Mouse (Mus musculus) liver, embryonic 13.5 days (tissue): Measurements from ENCODE around the gene Zfp639. TPM values are rescaled to one million over a fixed set of nuclear protein-coding genes. Genes with fewer than 3 reads are reported as not detected.

Source experiments
- ATAC-seq: fragments of 200-750 bp; cut with Nextera tagmentation; 2 replicates; pipeline ENCODE4 v1.8.0; 2017; ENCODE audit warnings: low read depth, mild to moderate bottlenecking, moderate number of reproducible peaks, moderate library complexity
- DNase-seq: peaks from one replicate; pipeline ENCODE4 v3.0.0; 2022
- H3K27ac ChIP-seq: fragments of 300-500 bp; sonication (generic); 2 replicates; pipeline ENCODE4 v1.5.1; 2015; ENCODE audit warnings: moderate library complexity, mild to moderate bottlenecking, inconsistent platforms
- H3K27me3 ChIP-seq: fragments of 300-500 bp; sonication (generic); 2 replicates; pipeline ENCODE4 v1.6.1; 2015; ENCODE audit warnings: mild to moderate bottlenecking, inconsistent platforms
- H3K36me3 ChIP-seq: fragments of 300-500 bp; sonication (generic); 2 replicates; pipeline ENCODE4 v1.6.1; 2015; ENCODE audit warnings: mild to moderate bottlenecking, inconsistent platforms
- H3K4me1 ChIP-seq: fragments of 300-500 bp; sonication (generic); replicated peaks from 2 replicates; pipeline ENCODE4 v1.6.1; 2015; ENCODE audit warnings: inconsistent platforms
- H3K4me2 ChIP-seq: fragments of 300-500 bp; sonication (generic); 2 replicates; pipeline ENCODE4 v1.6.1; 2015; ENCODE audit warnings: inconsistent platforms, mild to moderate bottlenecking, moderate library complexity
- H3K4me3 ChIP-seq: fragments of 300-500 bp; sonication (generic); replicated peaks from 2 replicates; pipeline ENCODE4 v1.5.1; 2015; ENCODE audit warnings: mild to moderate bottlenecking, inconsistent platforms
- H3K9ac ChIP-seq: fragments of 300-500 bp; sonication (generic); 2 replicates; pipeline ENCODE4 v1.6.1; 2015; ENCODE audit warnings: mild to moderate bottlenecking, inconsistent platforms
- H3K9me3 ChIP-seq: fragments of 300-500 bp; sonication (generic); replicated peaks from 2 replicates; pipeline ENCODE4 v1.6.1; 2016; ENCODE audit warnings: inconsistent platforms
- WGBS: fragments of 180-500 bp; shearing (Covaris S2); methylation state at CpG from one replicate; pipeline ENCODE4 v1.1.7; 2015; ENCODE audit not compliant: insufficient replicate concordance; 5-methylcytosine and 5-hydroxymethylcytosine counted together
- polyA plus RNA-seq: library from polyadenylated mRNA; unstranded; fragments of >200 nt; fragmentation: Nextera tagmentation; extraction: Ambion mirVana; gene quantifications from 2 replicates; pipeline ENCODE4 v1.2.1, GENCODE M21; 2015

Zfp639 gene
- polyA plus RNA-seq, 1 experiment from 2014 or later: 21.5 TPM

DNA sequence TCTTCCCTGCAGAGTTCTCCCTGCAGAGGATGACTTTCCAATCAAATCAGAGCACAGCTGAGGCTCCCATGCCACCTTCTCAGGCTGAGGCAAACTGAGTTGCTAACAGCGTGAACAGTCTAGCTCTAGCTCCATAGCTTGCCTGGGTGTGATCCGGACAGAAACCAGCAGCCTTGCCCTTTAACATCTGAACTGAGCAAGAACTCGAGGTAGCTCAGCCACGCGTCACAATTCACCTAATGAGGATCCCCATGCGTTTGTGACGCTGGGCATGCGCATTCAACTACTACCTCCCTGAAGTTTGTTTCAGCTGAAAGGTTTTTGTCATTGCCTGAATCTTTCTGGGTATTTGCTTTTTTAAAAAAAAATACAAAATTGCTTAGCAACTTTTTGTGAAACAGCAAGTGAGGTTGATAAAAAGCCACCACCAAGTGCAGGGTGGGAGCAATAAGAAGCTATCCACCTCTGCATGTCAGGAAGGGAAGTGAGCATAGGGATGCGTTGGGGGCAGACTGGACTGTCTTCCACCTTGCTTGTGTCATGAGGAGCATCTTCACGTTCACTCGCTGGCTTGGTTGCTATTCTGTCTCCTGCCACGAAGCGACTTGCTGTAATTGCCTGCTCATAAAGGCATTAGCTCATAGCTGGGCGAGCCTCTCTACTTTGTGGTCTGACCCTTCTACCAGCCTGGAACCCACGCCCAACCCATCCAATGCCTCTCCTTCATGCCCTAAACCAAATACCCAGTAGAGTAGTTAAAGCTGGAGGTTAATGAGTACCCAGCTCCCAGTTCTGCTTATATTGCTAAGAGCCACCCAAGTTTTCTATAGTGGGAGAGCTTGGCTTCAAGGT, 19.8 kb upstream of the Zfp639 start:
- ATAC-seq (no peak), DNase-seq (no peak)
- Histone ChIP-seq H3K27me3 (no peaks in the 10 kb centered on the region), H3K4me1 (no peaks in the 10 kb centered on the region), H3K4me2 (no peak overlapping the region), H3K27ac (no peak overlapping the region), H3K4me3 (no peak overlapping the region), H3K9ac (no peak overlapping the region), H3K9me3 (no peaks in the 10 kb centered on the region), H3K36me3 (no peaks in the 10 kb centered on the region)
- 67% methylated on average over 15 of the region's 15 CpGs for WGBS

DNA sequence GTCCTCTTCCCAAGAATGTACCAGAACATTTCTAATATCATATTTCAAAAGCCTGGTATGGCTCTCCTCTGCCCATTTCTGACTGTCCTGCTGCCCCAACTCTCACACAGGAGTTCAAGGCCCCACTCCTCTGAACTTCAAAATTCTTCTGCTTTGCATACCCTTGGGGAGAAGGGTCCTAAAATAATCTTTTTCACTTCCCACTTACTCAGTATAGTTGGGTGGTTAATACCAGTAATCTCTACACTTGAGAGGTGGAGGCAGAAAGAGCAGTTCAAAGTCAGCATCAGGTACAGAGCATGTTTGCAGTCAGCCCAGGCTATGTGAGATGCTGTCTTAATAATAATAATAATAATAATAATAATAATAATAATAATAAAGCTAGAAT, 19.1 kb upstream of the Zfp639 start:
- H3K9ac ChIP-seq: no peak overlapping the region
- H3K27me3 ChIP-seq: no peaks in the 10 kb centered on the region

DNA sequence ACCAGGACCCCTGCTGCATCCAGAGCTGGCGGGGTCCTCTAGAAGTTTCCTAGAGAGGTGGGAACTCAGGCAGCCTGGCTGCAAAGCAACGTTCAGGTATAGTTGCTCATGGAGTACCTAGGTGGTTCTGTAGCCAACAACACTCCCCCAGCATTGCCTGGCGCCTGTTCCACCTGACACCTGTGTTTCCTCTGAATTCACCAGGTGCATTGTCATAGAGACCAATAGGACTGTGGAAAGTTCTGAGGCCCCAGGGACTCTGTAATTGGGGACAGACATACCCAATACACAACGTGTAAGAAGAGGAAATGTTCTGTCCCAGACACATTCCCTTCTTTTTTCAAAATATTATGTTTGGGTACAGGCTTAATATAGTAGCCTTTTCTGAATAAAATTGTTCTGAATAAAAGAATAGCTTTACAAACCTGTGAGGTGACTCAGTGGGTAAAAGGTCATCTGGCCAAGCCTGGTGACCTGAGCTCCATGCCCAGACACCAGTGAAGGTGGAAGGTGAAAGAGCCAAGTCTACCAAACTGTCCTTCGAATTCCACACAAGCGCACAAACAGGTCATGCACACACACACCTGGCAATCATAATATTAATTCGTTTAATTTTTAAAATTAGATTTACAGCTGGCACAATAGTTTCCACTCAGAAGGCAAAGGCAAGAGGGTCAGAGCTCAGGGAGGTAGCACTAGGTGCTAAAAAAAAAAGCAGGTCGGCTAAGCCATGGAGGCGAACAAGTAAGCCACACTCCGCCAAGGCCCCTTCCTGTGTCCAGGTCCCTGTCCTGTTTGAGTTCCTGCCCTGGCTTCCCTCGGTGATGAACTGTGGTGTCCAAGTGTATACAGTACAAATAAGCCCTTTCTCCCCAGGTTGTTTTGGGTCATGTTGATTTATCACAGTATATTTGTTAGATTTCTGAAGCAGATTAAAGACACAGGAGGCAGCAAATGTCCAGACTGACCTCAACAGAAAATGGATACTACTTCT, 17.7 kb upstream of the Zfp639 start, which contains the start of gene Kcnmb3:
TSS of gene Kcnmb3 (minus strand) at position 135 of the 994 bp plus-strand sequence.
- H3K9ac ChIP-seq: no peak within 1 kb of the TSS
- no peaks in the 10 kb centered on the region for H3K4me1 ChIP-seq
- H3K4me3 ChIP-seq: no peak within 1 kb of the TSS
- H3K9me3 ChIP-seq: no peaks in the 10 kb centered on the region
- no peak within 1 kb of the TSS for H3K27ac ChIP-seq
- H3K4me2 ChIP-seq: no peak within 1 kb of the TSS
- no peaks in the 10 kb centered on the region for H3K27me3 ChIP-seq
- 61% methylated on average over 11 of the region's 11 CpGs for WGBS
- no peak for ATAC-seq
- no peak for DNase-seq
- H3K36me3 ChIP-seq: no peaks in the 10 kb centered on the region

More for the DNA sequence above, 19.1 kb upstream of the Zfp639 start:
- no peak for ATAC-seq
- Histone ChIP-seq H3K27ac (no peak overlapping the region), H3K9me3 (no peaks in the 10 kb centered on the region), H3K4me1 (no peaks in the 10 kb centered on the region), H3K4me3 (no peak overlapping the region), H3K36me3 (no peaks in the 10 kb centered on the region), H3K4me2 (no peak overlapping the region)
- DNase-seq: no peak

DNA sequence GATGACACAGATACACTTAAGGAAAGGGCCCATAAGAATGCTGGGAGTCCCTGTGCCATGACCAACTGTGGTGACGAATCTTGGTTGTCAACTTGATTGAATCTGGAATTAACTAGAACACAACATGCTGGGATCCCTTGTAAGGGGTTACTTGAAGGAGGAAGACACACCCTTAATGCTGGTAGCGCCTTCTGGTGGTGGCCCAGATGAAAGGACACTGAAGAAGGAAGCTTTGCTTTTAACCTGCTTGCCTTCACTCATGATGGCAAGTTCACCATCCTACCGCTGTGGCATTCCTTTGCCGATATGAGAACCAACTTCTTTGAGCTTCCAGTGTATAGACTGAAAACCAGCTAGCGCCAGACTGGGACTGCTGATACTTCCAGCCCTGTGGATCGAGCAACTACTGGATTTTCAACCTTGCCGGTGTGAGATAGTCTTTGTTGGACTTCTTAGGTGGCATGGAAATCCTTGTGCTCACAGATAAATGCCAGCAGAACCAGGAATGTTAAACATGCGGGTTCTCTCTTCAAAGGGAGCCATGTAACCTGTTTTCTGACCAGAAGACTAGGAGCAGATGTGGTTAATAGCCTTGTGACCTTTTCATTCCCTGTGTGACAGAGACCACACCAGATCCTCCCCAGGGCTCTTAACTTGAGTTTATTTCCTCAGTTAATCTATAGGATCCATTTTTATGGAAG, 15.5 kb upstream of the Zfp639 start:
- 65% methylated on average over 8 of the region's 8 CpGs for WGBS
- H3K4me2 ChIP-seq: no peak overlapping the region
- DNase-seq (no peak), ATAC-seq (no peak)
- H3K36me3 ChIP-seq: no peaks in the 10 kb centered on the region
- H3K9me3 ChIP-seq: no peaks in the 10 kb centered on the region
- H3K4me3 ChIP-seq: no peak overlapping the region
- H3K4me1 ChIP-seq: no peaks in the 10 kb centered on the region
- no peaks in the 10 kb centered on the region for H3K27me3 ChIP-seq
- no peak overlapping the region for H3K27ac ChIP-seq
- no peak overlapping the region for H3K9ac ChIP-seq

DNA sequence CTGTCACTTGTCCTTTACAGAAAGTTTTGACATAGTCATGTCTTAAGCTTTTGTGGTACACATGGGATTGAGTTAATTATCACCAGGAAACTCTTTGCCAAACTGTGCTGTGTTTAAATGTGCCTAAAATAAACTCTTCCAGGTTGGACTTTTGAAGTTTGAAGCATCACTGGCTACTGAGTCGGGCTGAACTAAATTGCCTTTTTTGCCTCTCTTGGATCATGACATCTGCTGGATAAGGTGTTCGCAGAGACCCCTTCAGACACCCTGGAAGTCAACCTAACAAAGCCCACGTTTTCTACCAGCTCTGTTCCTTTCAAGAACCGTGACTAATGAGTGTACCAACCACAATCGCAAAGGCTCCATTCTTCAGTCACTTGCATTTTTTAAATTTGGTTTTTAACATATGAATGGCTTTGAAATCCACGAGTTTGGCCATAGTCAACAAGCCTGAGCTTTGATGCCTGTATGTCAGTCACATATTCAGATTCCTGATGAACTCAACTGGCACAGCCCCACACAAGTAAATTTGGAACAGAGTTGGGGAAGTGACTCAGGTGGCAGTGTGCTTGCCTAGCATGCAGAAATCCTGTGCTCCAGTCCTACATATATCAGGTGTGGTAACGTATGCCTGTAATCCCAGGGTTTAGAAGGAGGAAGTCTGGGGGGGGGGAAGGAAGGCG, 14.8 kb upstream of the Zfp639 start:
- H3K4me1 ChIP-seq: no peaks in the 10 kb centered on the region
- H3K27ac ChIP-seq: no peak overlapping the region
- ATAC-seq (no peak), DNase-seq (no peak)
- no peak overlapping the region for H3K4me2 ChIP-seq
- no peaks in the 10 kb centered on the region for H3K9me3 ChIP-seq
- H3K36me3 ChIP-seq: no peaks in the 10 kb centered on the region
- 48% methylated on average over 8 of the region's 8 CpGs for WGBS
- H3K27me3 ChIP-seq: no peaks in the 10 kb centered on the region
- H3K4me3 ChIP-seq: no peak overlapping the region
- no peak overlapping the region for H3K9ac ChIP-seq

DNA sequence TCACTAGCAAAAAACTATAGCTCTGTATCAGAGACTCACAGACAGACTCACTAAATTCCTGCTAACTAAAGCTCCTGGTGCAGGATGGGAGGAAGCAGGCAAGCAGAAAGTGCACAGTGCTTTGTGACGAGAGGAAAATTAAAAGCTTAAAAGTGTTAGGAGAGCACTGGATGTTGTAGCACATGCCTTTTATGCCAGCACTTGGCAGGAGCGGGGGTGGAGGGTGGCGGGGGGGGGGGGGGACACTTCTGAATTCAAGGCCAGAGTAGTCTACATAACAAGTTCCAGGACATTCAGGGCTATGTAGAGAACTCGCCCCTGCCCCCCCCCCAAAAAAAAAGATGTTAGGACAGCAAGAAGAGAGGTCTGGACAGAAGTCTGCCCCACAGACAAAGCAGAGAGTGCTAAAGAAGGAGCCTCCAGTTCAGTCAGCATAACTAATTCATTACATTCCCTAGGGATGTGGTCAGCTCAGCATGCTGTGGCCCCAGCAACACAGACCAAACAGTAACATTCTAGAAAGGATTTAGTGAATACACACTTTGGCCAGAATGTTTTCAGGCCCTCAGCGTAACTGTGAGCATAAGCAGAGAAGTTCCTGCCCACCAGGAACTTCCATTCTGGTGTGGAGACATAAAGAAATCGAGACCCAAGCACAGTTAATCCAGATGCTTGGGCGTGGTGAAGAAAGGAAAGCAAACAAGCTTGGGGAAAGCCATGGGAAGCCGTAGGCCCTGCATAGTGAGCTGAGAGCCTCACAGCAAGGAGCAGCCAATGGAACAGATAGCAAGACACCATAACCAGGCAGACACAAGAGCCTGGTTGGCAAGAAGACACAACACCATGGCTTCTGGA, 14.0 kb upstream of the Zfp639 start:
- Histone ChIP-seq H3K36me3 (no peaks in the 10 kb centered on the region), H3K27me3 (no peaks in the 10 kb centered on the region), H3K4me3 (no peak overlapping the region), H3K9me3 (no peaks in the 10 kb centered on the region), H3K27ac (no peak overlapping the region), H3K4me1 (no peaks in the 10 kb centered on the region), H3K9ac (no peak overlapping the region), H3K4me2 (no peak overlapping the region)
- ATAC-seq: no peak
- DNase-seq: no peak
- 48% methylated on average over 8 of the region's 8 CpGs for WGBS

DNA sequence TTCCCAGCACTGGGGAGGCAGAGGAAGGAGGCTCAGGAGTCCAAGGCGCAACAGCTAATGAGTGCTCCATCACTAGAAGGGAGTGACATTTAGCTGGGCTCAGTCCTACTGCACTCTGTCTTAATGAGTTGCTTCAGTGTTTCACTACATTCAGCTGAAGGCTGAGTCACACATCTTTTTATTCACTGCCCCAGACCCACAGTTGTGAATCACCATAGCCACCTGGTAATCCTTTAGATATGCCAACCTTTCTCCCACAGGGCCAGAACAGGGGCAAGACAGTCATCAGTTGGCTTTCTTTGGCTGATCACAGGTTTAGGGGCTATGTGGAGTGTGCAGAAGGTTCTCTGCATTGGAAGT, 13.4 kb upstream of the Zfp639 start:
- ATAC-seq (no peak), DNase-seq (no peak)
- Histone ChIP-seq H3K4me2 (no peak overlapping the region), H3K27me3 (no peaks in the 10 kb centered on the region), H3K4me3 (no peak overlapping the region), H3K9me3 (no peaks in the 10 kb centered on the region), H3K27ac (no peak overlapping the region), H3K36me3 (no peaks in the 10 kb centered on the region), H3K9ac (no peak overlapping the region), H3K4me1 (no peaks in the 10 kb centered on the region)
- WGBS: 88% methylated on average over 1 of the region's 1 CpGs

DNA sequence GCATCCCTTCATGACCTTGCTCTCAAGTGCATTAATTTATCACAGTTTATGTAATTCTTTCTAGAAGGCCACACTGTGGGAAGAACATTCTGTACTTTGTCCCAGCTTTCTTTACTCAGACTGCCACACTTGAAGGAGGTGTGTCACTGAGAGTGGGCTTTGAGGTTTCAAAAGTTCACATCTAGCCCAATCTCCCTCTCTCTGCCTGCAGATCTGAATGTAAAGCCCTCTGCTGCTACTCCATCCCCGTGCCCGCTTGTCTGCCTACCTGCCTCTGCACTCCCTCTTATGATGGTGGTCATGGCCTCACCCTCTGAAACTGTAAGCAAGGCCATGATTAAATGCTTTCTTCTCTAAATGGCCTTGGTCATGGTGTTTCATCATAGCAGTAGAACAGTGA, 9.7 kb upstream of the Zfp639 start:
- Histone ChIP-seq H3K4me1 (no peaks in the 10 kb centered on the region), H3K27ac (no peak overlapping the region), H3K9me3 (no peaks in the 10 kb centered on the region), H3K9ac (no peak overlapping the region), H3K4me3 (no peak overlapping the region), H3K4me2 (no peak overlapping the region), H3K36me3 (no peaks in the 10 kb centered on the region), H3K27me3 (no peaks in the 10 kb centered on the region)
- ATAC-seq: no peak
- DNase-seq: no peak
- WGBS: 60% methylated on average over 2 of the region's 2 CpGs

DNA sequence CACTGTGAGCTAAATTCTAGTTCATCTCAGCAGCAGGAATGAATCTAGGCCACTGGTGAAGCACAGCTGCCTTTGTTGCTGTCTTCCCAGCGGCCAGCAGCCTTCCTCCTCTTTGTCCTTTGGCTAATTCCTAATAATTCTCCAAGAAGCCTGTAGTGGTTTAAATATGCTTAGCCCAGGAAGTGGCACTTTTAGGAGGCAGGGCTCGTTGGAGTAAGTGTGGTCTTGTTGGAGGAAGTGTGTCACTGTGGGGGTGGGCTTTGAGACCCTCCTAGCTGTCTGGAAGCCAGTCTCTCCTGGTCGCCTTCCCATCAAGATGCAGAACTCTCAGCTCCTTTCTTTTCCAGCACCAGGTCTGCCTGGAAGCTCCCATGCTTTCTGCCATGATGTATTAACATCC, 4.2 kb upstream of the Zfp639 start:
- H3K4me1 ChIP-seq: peaks cover 21% of the 10 kb centered on the region
- ATAC-seq (no peak), DNase-seq (no peak)
- WGBS: 41% methylated on average over 3 of the region's 3 CpGs
- H3K27me3 ChIP-seq: no peaks in the 10 kb centered on the region
- no peak overlapping the region for H3K9ac ChIP-seq
- no peak overlapping the region for H3K4me3 ChIP-seq
- H3K4me2 ChIP-seq: no peak overlapping the region
- no peak overlapping the region for H3K27ac ChIP-seq
- H3K9me3 ChIP-seq: no peaks in the 10 kb centered on the region
- H3K36me3 ChIP-seq: no peaks in the 10 kb centered on the region
